Mouse (Mus musculus) testis, postnatal 10 days (tissue): ENCODE measurements around the gene Foxp3.

Experiments
- DNase-seq: peaks from one replicate; pipeline ENCODE4 v3.0.0; 2021; ENCODE audit warnings: low spot score

Gene Foxp3

GRCm38 (mm10) chrX:7573176-7574086 lies at the start of gene Foxp3:
Foxp3 (plus strand) TSS chrX:7573644.
- DNase-seq = peak; percentile 71

DNA sequence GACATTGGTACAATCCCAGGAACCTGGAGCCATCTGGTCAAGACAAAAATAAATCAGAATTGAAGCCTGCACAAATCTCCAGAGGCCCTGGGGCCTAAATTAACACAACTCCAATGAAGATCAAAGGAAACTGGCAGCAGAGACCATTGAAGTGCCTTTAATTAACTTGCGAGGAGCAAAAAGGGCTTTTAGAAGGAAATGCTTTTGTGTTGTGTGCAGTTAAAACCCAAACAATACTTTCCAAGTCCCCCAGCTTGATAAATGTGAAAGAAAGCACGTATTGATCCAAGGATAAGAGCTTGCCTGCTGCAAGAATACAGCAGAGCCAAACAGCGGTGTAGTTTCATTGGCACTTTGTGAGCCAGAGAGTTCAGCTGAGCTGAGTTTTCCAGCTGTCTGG lies 48.5 kb upstream of the Foxp3 start:
- no peak for DNase-seq

GRCm38 (mm10) chrX:7553474-7553873 lies 20.0 kb upstream of the Foxp3 start:
- DNase-seq = no peak

DNA sequence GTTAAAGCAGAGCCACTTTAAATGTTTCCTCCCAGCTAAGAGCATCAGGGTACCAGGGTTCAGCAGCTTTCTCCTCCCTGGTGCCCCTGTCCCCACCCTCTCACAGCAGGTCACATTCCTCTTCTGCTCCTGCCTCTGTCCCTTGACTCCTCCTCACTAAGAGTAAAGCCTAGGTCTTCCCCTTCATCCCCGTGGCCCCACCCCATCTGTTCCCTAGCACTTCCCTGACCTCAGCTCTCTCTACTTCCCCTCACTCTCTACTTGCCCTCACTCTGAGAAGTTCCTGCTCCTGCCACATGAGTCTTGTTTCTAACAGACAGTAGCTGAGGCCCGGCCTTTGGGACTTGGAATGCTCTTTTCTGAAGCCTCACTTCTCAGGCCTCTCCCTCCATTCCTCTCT lies 10.4 kb upstream of the Foxp3 start:
- DNase-seq = no peak

DNA sequence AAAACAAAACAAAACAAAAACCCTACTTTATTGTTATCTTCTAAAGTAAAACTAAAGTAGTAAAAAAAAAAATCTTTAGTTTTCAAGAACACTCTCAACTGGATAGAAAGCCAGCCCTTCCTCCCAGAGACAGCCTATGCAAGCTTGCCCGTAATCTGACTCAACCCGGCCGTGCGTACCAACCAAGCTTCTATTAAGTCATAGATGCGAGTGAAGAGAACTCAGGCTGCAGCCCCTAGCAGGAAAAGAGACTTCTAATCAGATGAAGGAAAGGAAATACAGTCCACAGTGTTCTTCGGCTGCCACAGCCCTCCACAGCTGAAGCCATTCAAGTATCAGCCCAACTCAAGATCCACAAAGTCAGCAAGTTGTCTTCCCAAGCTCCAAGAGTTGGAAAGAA lies 7.1 kb upstream of the Foxp3 start:
- DNase-seq = no peak

- DNase-seq = no peak
Measured at GRCm38 (mm10) chrX:7567491-7567890, 6.0 kb upstream of the Foxp3 start.

DNA sequence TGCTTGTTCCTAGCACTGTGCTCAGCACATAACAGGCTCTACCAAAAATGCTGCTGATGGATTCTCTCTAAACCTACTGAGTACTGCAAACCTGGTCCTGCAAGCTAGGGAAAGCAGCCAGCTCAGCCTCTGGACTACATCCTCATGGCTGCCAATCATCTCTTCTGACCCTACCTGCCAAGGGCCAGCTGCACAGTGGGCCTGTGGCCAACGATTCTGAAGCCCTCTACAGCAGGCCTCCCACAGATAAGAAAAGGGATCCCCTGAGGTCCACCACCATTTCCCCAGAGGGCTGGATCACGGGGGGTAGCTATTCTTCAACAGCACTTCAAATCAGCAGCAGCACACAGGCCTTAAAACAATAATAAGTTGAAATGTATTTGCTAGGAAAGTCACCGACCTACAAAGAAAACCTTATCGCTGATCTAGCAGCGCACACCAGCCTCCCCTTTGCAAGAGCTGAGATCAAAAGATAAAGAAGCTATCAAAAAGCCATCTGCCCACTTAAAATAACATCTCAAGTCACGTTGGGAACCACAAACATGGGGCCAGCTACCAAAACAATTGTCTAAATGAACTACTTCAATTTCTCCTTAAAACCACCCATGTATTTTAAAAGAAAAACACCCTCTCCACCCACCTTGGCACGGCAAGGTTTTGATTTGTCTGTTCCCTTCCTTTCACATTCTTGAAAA lies 2.8 kb upstream of the Foxp3 start:
- DNase-seq = no peak

- no peak for DNase-seq
Measured at GRCm38 (mm10) chrX:7571565-7572136, 1.8 kb upstream of the Foxp3 start.

DNA sequence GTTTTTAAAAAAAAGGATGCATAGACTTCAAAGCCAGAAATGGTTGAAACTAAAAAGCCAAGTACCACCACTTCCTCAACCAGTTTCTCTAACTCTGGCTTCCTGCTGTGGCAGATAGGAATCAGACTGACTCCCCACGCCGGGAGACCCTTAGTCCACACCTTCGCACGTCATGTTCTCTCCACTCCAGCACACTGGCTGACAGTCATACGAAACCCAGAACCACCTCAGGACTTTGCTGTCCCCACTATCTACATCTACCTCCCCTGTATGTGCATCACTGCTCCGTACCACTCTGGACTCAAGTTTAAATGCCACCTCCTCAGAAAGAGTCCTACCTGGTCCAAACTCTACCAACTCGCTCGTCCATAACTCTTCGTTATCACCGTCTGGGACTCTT lies 978 bp upstream of the Foxp3 start:
- no peak for DNase-seq

- DNase-seq = peak; percentile 92
Measured at GRCm38 (mm10) chrX:7574087-7574884, 842 bp downstream of the Foxp3 start, which contains the start of gene Ppp1r3f. Ppp1r3f (minus strand) TSS chrX:7574283.

- no peak for DNase-seq
Measured at GRCm38 (mm10) chrX:7574885-7575231, 1.4 kb downstream of the Foxp3 start.

- DNase-seq = no peak
Measured at GRCm38 (mm10) chrX:7581151-7581550, 7.7 kb downstream of the Foxp3 start.

DNA sequence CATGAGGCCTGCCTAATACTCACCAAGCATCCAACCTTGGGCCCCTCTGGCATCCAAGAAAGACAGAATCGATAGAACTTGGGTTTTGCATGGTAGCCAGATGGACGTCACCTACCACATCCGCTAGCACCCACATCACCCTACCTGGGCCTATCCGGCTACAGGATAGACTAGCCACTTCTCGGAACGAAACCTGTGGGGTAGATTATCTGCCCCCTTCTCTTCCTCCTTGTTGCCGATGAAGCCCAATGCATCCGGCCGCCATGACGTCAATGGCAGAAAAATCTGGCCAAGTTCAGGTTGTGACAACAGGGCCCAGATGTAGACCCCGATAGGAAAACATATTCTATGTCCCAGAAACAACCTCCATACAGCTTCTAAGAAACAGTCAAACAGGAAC lies 10.4 kb downstream of the Foxp3 start:
- no peak for DNase-seq

DNA sequence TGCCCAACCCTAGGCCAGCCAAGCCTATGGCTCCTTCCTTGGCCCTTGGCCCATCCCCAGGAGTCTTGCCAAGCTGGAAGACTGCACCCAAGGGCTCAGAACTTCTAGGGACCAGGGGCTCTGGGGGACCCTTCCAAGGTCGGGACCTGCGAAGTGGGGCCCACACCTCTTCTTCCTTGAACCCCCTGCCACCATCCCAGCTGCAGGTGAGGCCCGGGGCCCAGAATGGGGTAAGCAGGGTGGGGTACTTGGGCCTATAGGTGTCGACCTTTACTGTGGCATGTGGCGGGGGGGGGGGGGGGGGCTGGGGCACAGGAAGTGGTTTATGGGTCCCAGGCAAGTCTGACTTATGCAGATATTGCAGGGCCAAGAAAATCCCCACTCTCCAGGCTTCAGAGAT lies 12.9 kb downstream of the Foxp3 start:
- DNase-seq = no peak

GRCm38 (mm10) chrX:7595371-7595770 lies 21.9 kb downstream of the Foxp3 start:
- no peak for DNase-seq

- DNase-seq = no peak
Measured at GRCm38 (mm10) chrX:7604004-7604403, 30.6 kb downstream of the Foxp3 start.

DNA sequence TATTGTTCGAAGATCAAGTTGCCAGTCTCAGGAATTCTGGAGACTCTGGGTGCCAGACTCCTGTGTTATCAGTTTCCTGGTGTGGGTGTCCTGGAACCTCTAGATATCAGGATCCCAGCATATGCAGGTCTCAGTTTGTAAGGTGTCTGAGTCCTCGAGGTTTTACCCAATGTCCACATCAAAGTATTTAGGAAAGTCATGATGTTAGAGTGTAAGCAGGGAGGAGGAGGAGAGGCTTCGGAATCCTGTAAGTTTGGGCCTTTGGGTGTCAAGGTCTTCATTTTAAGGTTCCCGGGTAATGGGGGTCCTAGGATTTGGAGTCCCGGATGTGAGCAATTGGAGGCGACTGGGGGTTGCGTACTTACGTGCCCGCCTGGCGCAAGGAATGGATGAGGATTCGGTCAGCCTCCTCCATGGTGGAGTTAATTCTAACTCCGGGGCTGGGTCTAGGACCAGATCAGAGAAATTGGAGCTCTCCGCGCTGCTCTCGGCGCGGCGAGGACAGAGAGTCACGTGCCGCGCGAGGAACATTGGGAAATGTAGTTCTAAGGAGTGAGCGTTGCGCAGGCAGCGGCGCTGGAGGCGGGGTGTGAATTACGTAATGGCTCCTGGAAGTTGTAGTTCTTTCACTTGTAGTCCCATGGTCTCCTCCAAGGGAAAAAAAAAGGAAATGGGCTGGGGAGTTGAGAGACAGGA lies 31.6 kb downstream of the Foxp3 start, which contains the start of gene Ccdc22:
Gene Ccdc22 (minus strand): TSS at position 639 of the 696 bp plus-strand sequence.
- peak; percentile 82 for DNase-seq

- no peak for DNase-seq
Measured at GRCm38 (mm10) chrX:7605575-7605941, 32.1 kb downstream of the Foxp3 start.

DNA sequence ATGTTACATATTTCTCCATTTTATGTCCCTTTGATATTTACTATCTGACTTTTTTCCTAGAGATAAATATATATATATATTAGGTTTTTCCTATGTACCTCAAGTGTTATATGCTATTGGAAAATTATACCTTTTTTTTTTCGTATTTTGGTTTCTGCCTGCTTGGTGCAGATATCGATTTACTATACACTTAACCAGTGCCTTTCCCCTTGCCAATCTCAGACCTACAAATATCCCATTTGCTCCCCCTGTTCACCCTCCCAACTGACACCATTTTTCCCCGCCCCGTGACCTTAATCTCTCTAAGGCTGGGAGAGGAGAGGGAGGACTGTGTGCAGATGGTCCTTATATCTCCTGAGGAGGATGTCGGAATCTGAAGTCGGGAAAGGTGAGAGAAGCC lies 33.3 kb downstream of the Foxp3 start, which contains the start of gene Cacna1f:
Gene Cacna1f (plus strand): TSS at position 301 of the 400 bp plus-strand sequence.
- no peak for DNase-seq

DNA sequence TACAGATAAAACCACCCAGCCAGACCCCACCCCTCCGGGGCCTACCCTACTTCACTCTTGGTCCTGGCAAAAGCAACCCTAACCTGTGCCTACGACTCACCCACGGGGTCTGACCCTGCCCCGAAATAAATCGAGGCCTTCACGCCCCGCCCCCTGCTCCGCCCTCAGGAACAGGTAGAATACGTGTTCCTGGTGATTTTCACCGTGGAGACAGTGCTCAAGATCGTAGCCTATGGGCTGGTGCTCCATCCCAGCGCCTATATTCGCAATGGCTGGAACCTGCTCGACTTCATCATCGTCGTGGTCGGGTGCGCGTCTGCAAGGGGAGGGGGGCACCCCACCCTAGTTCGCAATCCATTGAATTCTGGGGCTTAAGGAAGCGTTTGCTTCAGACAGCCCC lies 36.6 kb downstream of the Foxp3 start:
- DNase-seq = no peak

- DNase-seq = no peak
Measured at GRCm38 (mm10) chrX:7610536-7611258, 37.3 kb downstream of the Foxp3 start.
